ENCODE assay signal across 30 mouse cellular contexts in the genomic region with DNA sequence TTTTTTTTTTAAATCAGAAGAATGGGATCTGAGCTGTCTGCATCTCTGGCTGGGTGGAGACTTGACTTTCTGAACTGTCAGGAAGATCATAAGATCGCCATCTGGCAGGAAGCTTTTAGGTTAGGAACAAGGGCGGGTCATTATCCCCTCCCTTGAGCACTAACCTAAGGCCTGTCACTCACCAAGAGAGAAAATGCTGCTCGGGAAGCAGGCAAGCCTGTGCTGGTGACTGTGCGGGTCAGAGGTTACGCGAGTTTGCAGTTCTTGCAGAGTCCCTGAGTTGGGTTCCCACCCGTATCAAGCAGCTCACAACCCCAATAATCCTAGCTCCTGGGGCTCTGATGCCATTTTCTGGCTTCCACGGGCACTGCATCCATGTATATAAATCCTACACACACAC. TPM values are rescaled to one million over a fixed set of nuclear protein-coding genes. Genes with fewer than 3 reads are reported as not detected.
DNase-seq lines count a peak whose midpoint lies in the region; ATAC-seq lines count a peak whose summit lies in the region.
"Had no signal": no experiment of that assay in that cellular context is flagged by ENCODE, and none has a peak within 500 bp of the region (broad histone marks: within the 10 kb centered on the region; RNA-seq: fewer than 3 reads in every experiment).

No protein-coding gene starts in this region.

- no peaks in the 10 kb centered on the region for H3K9me3 ChIP-seq in hindbrain, embryonic 10.5 days
- peaks cover 3% of the 10 kb centered on the region for H3K9me3 ChIP-seq in hindbrain, embryonic 16.5 days (ENCODE audit: control insufficient read depth, low read length)
- H3K9me3 ChIP-seq: forebrain, embryonic 12.5 days; heart, embryonic 10.5 days had no signal

- no peak overlapping the region for H3K9ac ChIP-seq in hindbrain, embryonic 16.5 days (ENCODE audit: low read depth, low read length)
- H3K9ac ChIP-seq: embryonic facial prominence, embryonic 13.5 days; forebrain, embryonic 12.5 days had no signal

- ATAC-seq in hindbrain, embryonic 16.5 days: no peak
- ATAC-seq: forebrain, embryonic 16.5 days; hindbrain, postnatal 0 days; Patski had no signal

- peaks cover 13% of the 10 kb centered on the region; the same call in 1 of the 2 replicates for H3K4me1 ChIP-seq in hindbrain, embryonic 10.5 days (replicated peaks)
- no peaks in the 10 kb centered on the region for H3K4me1 ChIP-seq in hindbrain, embryonic 16.5 days (ENCODE audit: control insufficient read depth, insufficient read depth, low read depth, low read length)
- H3K4me1 ChIP-seq: embryonic facial prominence, embryonic 13.5 days; forebrain, embryonic 12.5 days; heart, embryonic 10.5 days had no signal

- no peaks in the 10 kb centered on the region for H3K27me3 ChIP-seq in hindbrain, embryonic 10.5 days (ENCODE audit: insufficient read depth, poor library complexity, severe bottlenecking)
- H3K27me3 ChIP-seq in hindbrain, embryonic 16.5 days (replicated peaks; ENCODE audit: control insufficient read depth, insufficient read depth, low read length): no peaks in the 10 kb centered on the region

- no peak overlapping the region for H3K4me2 ChIP-seq in hindbrain, embryonic 16.5 days (ENCODE audit: low read length)
- H3K4me2 ChIP-seq: embryonic facial prominence, embryonic 13.5 days; forebrain, embryonic 12.5 days had no signal

- WGBS in hindbrain, embryonic 10.5 days: 44% methylated on average over 8 of the region's 8 CpGs
- 60% methylated on average over 8 of the region's 8 CpGs for WGBS in hindbrain, embryonic 16.5 days

- peak; percentile 45 for DNase-seq in hindbrain, embryonic 10.5 days (ENCODE audit: low spot score)
- peak; percentile 21 for DNase-seq in R1 (ENCODE audit: low read depth, low spot score)
- peak; percentile 39 for DNase-seq in embryo, embryonic 11 days
- no peak for DNase-seq in frontal cortex, postnatal 10 days (ENCODE audit: low spot score in 2 of 2)
- no peak for DNase-seq in layer of hippocampus, adult 8-10 months (ENCODE audit: low spot score in 2 of 2)
- DNase-seq in thymus, postnatal 14 days: no peak
- DNase-seq: adrenal gland, postnatal 10 days; cerebellum, adult 11 months; cerebellum, adult 8-10 months; cerebellum, postnatal 14 days; gastrocnemius, postnatal 36 days; heart, adult 18-20 months; heart, postnatal 10 days; kidney, adult 11 months had no signal

- H3K36me3 ChIP-seq in hindbrain, embryonic 10.5 days: no peaks in the 10 kb centered on the region
- no peaks in the 10 kb centered on the region for H3K36me3 ChIP-seq in hindbrain, embryonic 16.5 days (ENCODE audit: control insufficient read depth, insufficient read depth, low read length)
- H3K36me3 ChIP-seq: embryonic facial prominence, embryonic 13.5 days; forebrain, embryonic 12.5 days; heart, embryonic 10.5 days had no signal

- no peak overlapping the region for H3K4me3 ChIP-seq in hindbrain, embryonic 10.5 days
- no peak overlapping the region for H3K4me3 ChIP-seq in hindbrain, embryonic 16.5 days (ENCODE audit: low read length)
- H3K4me3 ChIP-seq: embryonic facial prominence, embryonic 13.5 days; forebrain, embryonic 12.5 days; heart, embryonic 10.5 days had no signal

- no peak overlapping the region for H3K27ac ChIP-seq in hindbrain, embryonic 10.5 days
- no peak overlapping the region for H3K27ac ChIP-seq in hindbrain, embryonic 16.5 days (ENCODE audit: low read depth, low read length)
- H3K27ac ChIP-seq: embryonic facial prominence, embryonic 13.5 days; forebrain, embryonic 12.5 days; heart, embryonic 10.5 days; hindbrain, postnatal 0 days had no signal

RNA-seq across cellular contexts. Expression of a gene that starts 5.1 kb away (rescaled TPM):
- polyA plus RNA-seq in hindbrain, embryonic 10.5 days (2016; fragmentation: Nextera tagmentation; extraction: Ambion mirVana): not detected in 2 replicates
- polyA plus RNA-seq in hindbrain, embryonic 16.5 days (2015; fragmentation: Nextera tagmentation; extraction: Ambion mirVana): not detected in 2 replicates
- total RNA-seq in layer of hippocampus, adult 8-10 months (2022): not detected
- total RNA-seq: adrenal gland, postnatal 10 days; adrenal gland, postnatal 4 days; CH12.LX; common myeloid progenitor, adult 5-6 weeks; gastrocnemius, adult 8-10 months; gastrocnemius, postnatal 36 days; heart, adult 18-20 months; heart, postnatal 10 days; hematopoietic stem cell, adult 5-6 weeks; hindbrain, postnatal 0 days had no signal
- polyA plus RNA-seq: brain, embryonic 14.5 days; embryonic facial prominence, embryonic 13.5 days; forebrain, embryonic 12.5 days; forebrain, embryonic 16.5 days; frontal cortex, adult 2 months; heart, embryonic 10.5 days; heart, embryonic 14.5 days; hindbrain, postnatal 0 days; intestine, embryonic 14.5 days; Patski had no signal

RNA-seq across cellular contexts. Expression of a gene that starts 5.4 kb away (rescaled TPM):
- 0.19 TPM in 1 of 2 replicates, not detected in the other for polyA plus RNA-seq in hindbrain, embryonic 10.5 days (2016; fragmentation: Nextera tagmentation; extraction: Ambion mirVana)
- 0.27 and 0.38 TPM in 2 replicates for polyA plus RNA-seq in hindbrain, embryonic 16.5 days (2015; fragmentation: Nextera tagmentation; extraction: Ambion mirVana)
- total RNA-seq in layer of hippocampus, adult 8-10 months (2022): 1 to 10 TPM in 2 of 4 experiments, under 1 TPM in 2; 0.94 to 3.0 (median 1.6) TPM
- total RNA-seq: common myeloid progenitor, adult 5-6 weeks; hematopoietic stem cell, adult 5-6 weeks had no signal

RNA-seq across cellular contexts. Expression of a gene that starts 9.1 kb away (rescaled TPM):
- polyA plus RNA-seq in hindbrain, embryonic 10.5 days (2016; fragmentation: Nextera tagmentation; extraction: Ambion mirVana): not detected in 2 replicates
- polyA plus RNA-seq in hindbrain, embryonic 16.5 days (2015; fragmentation: Nextera tagmentation; extraction: Ambion mirVana): not detected in 2 replicates
- not detected for total RNA-seq in layer of hippocampus, adult 8-10 months (2022)
- total RNA-seq: common myeloid progenitor, adult 5-6 weeks; gastrocnemius, adult 8-10 months; gastrocnemius, postnatal 36 days; hematopoietic stem cell, adult 5-6 weeks; hindbrain, postnatal 0 days had no signal
- polyA plus RNA-seq: brain, embryonic 14.5 days; embryonic facial prominence, embryonic 13.5 days; forebrain, embryonic 12.5 days; forebrain, embryonic 16.5 days; frontal cortex, adult 2 months; heart, embryonic 10.5 days; heart, embryonic 14.5 days; hindbrain, postnatal 0 days; intestine, embryonic 14.5 days; Patski had no signal

RNA-seq across cellular contexts. Expression of a gene that starts 45.1 kb away (rescaled TPM):
- 2.4 and 3.0 TPM in 2 replicates for polyA plus RNA-seq in hindbrain, embryonic 10.5 days (2016; fragmentation: Nextera tagmentation; extraction: Ambion mirVana)
- polyA plus RNA-seq in hindbrain, embryonic 16.5 days (2015; fragmentation: Nextera tagmentation; extraction: Ambion mirVana): 2.4 and 3.1 TPM in 2 replicates
- 10 to 100 TPM; 10.2 to 13.0 (median 12.3) TPM for total RNA-seq in layer of hippocampus, adult 8-10 months (2022)

Comparison
In these comparisons a context has a peak if more than half of its experiments do, and no peak if none do; other contexts are left out.
1. DNase-seq: peak in hindbrain, embryonic 10.5 days (single experiment), R1 (single experiment) and embryo, embryonic 11 days (single experiment); none in frontal cortex, postnatal 10 days (0 of 2), layer of hippocampus, adult 8-10 months (0 of 2) and thymus, postnatal 14 days (single experiment).